Mouse (Mus musculus) midbrain, embryonic 10.5 days (tissue): Measurements from ENCODE around the gene Sct. TPM values are rescaled to one million over a fixed set of nuclear protein-coding genes. Genes with fewer than 3 reads are reported as not detected.
"Not testable (repeated sequence)": the region's sequence is repeated elsewhere in the genome, so short reads cannot be mapped to it uniquely, and the experiment has no call there.

Experiments
- DNase-seq: peaks from one replicate; pipeline ENCODE4 v3.0.0-alpha.2; 2017; ENCODE audit warnings: low spot score
- H3K27ac ChIP-seq: fragments of 300-500 bp; sonication (generic); replicated peaks from 2 replicates; pipeline ENCODE4 v1.5.1; 2016; ENCODE audit warnings: mild to moderate bottlenecking
- H3K27me3 ChIP-seq: fragments of 300-500 bp; sonication (generic); 2 replicates; pipeline ENCODE4 v1.6.1; 2016; ENCODE audit warnings: low read depth, mild to moderate bottlenecking; ENCODE audit not compliant: poor library complexity, severe bottlenecking
- H3K36me3 ChIP-seq: fragments of 300-500 bp; sonication (generic); 2 replicates; pipeline ENCODE4 v1.6.1; 2016; ENCODE audit warnings: mild to moderate bottlenecking, moderate library complexity
- H3K4me1 ChIP-seq: fragments of 300-500 bp; sonication (generic); 2 replicates; pipeline ENCODE4 v1.6.1; 2016
- H3K4me3 ChIP-seq: fragments of 300-500 bp; sonication (generic); 2 replicates; pipeline ENCODE4 v1.5.1; 2016; ENCODE audit warnings: mild to moderate bottlenecking, moderate library complexity
- H3K9me3 ChIP-seq: fragments of 300-500 bp; sonication (generic); replicated peaks from 2 replicates; pipeline ENCODE4 v1.6.1; 2016; ENCODE audit warnings: mild to moderate bottlenecking
- WGBS: fragments of 180-500 bp; shearing (Covaris S2); methylation state at CpG from one replicate; pipeline ENCODE4 v1.1.7; 2016; 5-methylcytosine and 5-hydroxymethylcytosine counted together
- polyA plus RNA-seq: library from polyadenylated mRNA; unstranded; fragments of >200 nt; fragmentation: Nextera tagmentation; extraction: Ambion mirVana; gene quantifications from 2 replicates; pipeline ENCODE4 v1.2.1, GENCODE M21; 2016

Sct gene
- polyA plus RNA-seq, 1 experiment from 2014 or later: 2.4 TPM

DNA sequence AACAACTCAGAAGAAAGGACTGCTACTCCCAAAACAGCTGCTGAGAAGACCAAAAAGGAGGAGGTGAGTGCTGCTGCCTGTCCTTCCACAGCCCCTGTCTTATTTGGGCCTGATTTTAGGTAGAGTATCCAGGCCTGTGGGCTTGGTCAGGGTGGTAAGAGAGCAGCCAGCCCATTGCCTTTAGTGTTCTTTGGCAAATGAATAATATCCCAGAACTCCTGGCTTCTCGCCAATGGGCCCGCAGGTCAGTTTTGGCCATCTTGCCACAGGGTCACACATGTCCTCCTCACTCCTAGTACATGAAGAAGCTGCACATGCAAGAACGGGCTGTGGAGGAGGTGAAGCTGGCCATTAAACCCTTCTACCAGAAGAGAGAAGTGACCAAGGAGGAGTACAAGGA is 17.5 kb downstream of the Sct start:
- 97% methylated on average over 3 of the region's 3 CpGs for WGBS
- H3K9me3 ChIP-seq: no peaks in the 10 kb centered on the region
- no peak overlapping the region for H3K4me3 ChIP-seq
- DNase-seq: no peak
- H3K4me1 ChIP-seq: peaks cover 17% of the 10 kb centered on the region
- peaks cover 83% of the 10 kb centered on the region for H3K36me3 ChIP-seq
- H3K27ac ChIP-seq: no peak overlapping the region
- H3K27me3 ChIP-seq: no peaks in the 10 kb centered on the region

GRCm38 (mm10) chr7:141256159-141256558 is 22.8 kb downstream of the Sct start:
- no peaks in the 10 kb centered on the region for H3K9me3 ChIP-seq
- H3K36me3 ChIP-seq: peaks cover 98% of the 10 kb centered on the region
- 94% methylated on average over 10 of the region's 10 CpGs for WGBS

DNA sequence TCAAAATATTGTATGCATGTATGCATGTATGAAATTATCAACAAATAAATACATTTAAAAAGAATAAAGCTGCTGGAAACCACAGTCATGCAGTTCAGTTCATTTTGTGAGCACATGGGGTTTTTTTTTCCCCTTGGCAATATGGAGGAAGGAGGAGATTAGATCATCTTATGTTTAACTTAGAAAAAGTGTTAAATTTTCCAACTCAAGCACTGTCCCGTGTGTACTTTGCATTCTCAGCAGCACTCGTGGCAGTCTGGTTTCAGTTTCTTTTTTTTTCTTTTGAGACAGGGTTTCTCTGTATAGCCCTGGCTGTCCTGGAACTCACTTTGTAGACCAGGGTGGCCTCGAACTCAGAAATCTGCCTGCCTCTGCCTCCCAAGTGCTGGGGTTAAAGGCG is 28.4 kb downstream of the Sct start:
- H3K4me3 ChIP-seq, H3K27ac ChIP-seq, H3K27me3 ChIP-seq, DNase-seq, H3K4me1 ChIP-seq, H3K9me3 ChIP-seq: not testable (repeated sequence)
- peaks cover 98% of the 10 kb centered on the region for H3K36me3 ChIP-seq
- 95% methylated on average over 4 of the region's 4 CpGs for WGBS

More at GRCm38 (mm10) chr7:141256159-141256558, 22.8 kb downstream of the Sct start:
- no peak for DNase-seq
- Histone ChIP-seq H3K4me3 (no peak overlapping the region), H3K27ac (no peak overlapping the region), H3K4me1 (no peaks in the 10 kb centered on the region), H3K27me3 (no peaks in the 10 kb centered on the region)

- H3K27me3 ChIP-seq: no peaks in the 10 kb centered on the region
- H3K9me3 ChIP-seq: no peaks in the 10 kb centered on the region
- H3K4me3 ChIP-seq: no peak overlapping the region
- 90% methylated on average over 10 of the region's 10 CpGs for WGBS
- peaks cover 29% of the 10 kb centered on the region for H3K4me1 ChIP-seq
- peaks cover 64% of the 10 kb centered on the region for H3K36me3 ChIP-seq
- no peak for DNase-seq
- H3K27ac ChIP-seq: no peak overlapping the region
These were observed 47.4 kb downstream of the Sct start for GRCm38 (mm10) chr7:141231551-141231950.

GRCm38 (mm10) chr7:141231111-141231510 is 47.8 kb downstream of the Sct start:
- Histone ChIP-seq H3K27ac (no peak overlapping the region), H3K4me1 (peaks cover 29% of the 10 kb centered on the region), H3K27me3 (no peaks in the 10 kb centered on the region), H3K36me3 (peaks cover 60% of the 10 kb centered on the region), H3K4me3 (peak overlapping the region; percentile 96; the same call in 1 of the 2 replicates), H3K9me3 (no peaks in the 10 kb centered on the region)
- DNase-seq: no peak
- WGBS: 91% methylated on average over 3 of the region's 3 CpGs

DNA sequence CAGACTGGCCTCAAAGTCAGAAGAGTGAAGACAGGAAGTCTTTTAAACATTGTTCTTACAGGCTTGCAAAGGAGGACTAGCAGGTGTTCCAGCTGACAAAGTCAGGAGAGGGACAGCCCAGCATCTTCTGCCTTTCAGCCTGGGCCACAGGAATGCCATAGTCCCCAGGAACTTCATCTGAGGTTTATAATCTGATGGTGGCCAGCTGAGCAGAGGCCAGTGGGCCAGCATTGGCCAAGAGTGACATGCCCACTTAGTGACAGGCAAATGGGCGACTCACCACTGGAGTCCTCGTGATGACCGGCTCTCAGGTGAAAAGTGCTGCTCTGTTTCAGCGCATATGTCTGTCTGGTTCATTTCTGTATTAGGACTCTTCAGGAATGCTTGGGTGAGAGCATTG is 48.4 kb downstream of the Sct start:
- Histone ChIP-seq H3K9me3 (no peaks in the 10 kb centered on the region), H3K4me3 (peak overlapping the region; percentile 96; the same call in 1 of the 2 replicates), H3K27me3 (no peaks in the 10 kb centered on the region), H3K36me3 (peaks cover 55% of the 10 kb centered on the region), H3K4me1 (peaks cover 29% of the 10 kb centered on the region), H3K27ac (no peak overlapping the region)
- 93% methylated on average over 4 of the region's 4 CpGs for WGBS
- DNase-seq: no peak

DNA sequence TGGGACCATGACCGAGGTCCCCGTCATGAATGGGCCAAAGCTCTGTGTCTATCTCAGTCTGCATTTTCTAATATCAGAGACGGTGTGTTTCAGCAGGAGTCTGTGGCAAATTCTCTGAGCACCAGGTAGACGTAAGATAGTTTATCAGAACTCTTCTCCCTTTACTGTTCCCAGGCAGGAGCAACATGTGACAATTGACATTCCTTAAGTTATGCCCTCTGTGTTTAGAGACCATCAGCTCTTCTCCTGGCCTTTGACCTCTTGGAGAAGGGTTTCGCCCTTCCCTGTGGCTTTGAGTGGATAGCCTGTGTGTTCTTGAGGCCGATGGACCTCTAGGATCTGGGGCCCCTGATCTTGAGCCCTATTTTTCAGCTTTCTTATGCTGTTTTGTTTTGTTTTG is 49.2 kb downstream of the Sct start:
- Histone ChIP-seq H3K36me3 (peaks cover 46% of the 10 kb centered on the region), H3K9me3 (no peaks in the 10 kb centered on the region), H3K27me3 (no peaks in the 10 kb centered on the region), H3K4me1 (peaks cover 29% of the 10 kb centered on the region), H3K4me3 (peak overlapping the region; percentile 96), H3K27ac (peak overlapping the region; percentile 99; the same call in 1 of the 2 replicates)
- no peak for DNase-seq
- 68% methylated on average over 6 of the region's 6 CpGs for WGBS

Other genes starting within 250 kb of the Sct start
- gene B4galnt4, start 218.0 kb downstream of the Sct start, polyA plus RNA-seq: 26.8 and 29.4 TPM in 2 replicates
- gene Pkp3, start 200.9 kb downstream of the Sct start, polyA plus RNA-seq: 1.8 and 2.0 TPM in 2 replicates
- 2.3 and 2.5 TPM in 2 replicates for gene Sigirr, start 178.6 kb downstream of the Sct start, polyA plus RNA-seq
- 0.07 and 0.16 TPM in 2 replicates for gene Ano9, start 161.3 kb downstream of the Sct start, polyA plus RNA-seq
- gene Ptdss2, start 156.8 kb downstream of the Sct start, polyA plus RNA-seq: 86.5 and 94.7 TPM in 2 replicates
- gene Rnh1, start 106.3 kb downstream of the Sct start, polyA plus RNA-seq: 64.5 and 66.6 TPM in 2 replicates
- gene Hras, start 85.1 kb downstream of the Sct start, polyA plus RNA-seq: 84.2 and 87.5 TPM in 2 replicates
- 14.4 and 14.6 TPM in 2 replicates for gene Lrrc56, start 85.0 kb downstream of the Sct start, polyA plus RNA-seq
- gene Lmntd2, start 65.1 kb downstream of the Sct start, polyA plus RNA-seq: 3.8 and 5.1 TPM in 2 replicates
- gene Rassf7, start 63.3 kb downstream of the Sct start, polyA plus RNA-seq: 55.6 and 57.2 TPM in 2 replicates
- gene Phrf1, start 50.3 kb downstream of the Sct start, polyA plus RNA-seq: 114 and 125 TPM in 2 replicates
- gene Irf7, start 12.7 kb downstream of the Sct start, polyA plus RNA-seq: 0.58 and 1.4 TPM in 2 replicates
- not detected in 2 replicates for gene Cdhr5, start 2.3 kb downstream of the Sct start, polyA plus RNA-seq
- gene Drd4, start 12.9 kb upstream of the Sct start, polyA plus RNA-seq: 0.32 and 0.62 TPM in 2 replicates
- gene Deaf1, start 48.6 kb upstream of the Sct start, polyA plus RNA-seq: 57.4 and 67.2 TPM in 2 replicates
- 52.2 and 58.1 TPM in 2 replicates for gene Tmem80, start 48.6 kb upstream of the Sct start, polyA plus RNA-seq
- gene Eps8l2, start 59.7 kb upstream of the Sct start, polyA plus RNA-seq: 3.4 and 3.8 TPM in 2 replicates
- 339 and 342 TPM in 2 replicates for gene Taldo1, start 113.1 kb upstream of the Sct start, polyA plus RNA-seq
- gene Gatd1, start 135.0 kb upstream of the Sct start, polyA plus RNA-seq: 45.1 and 47.0 TPM in 2 replicates
- gene Cend1, start 150.4 kb upstream of the Sct start, polyA plus RNA-seq: 8.9 and 15.1 TPM in 2 replicates
- gene Slc25a22, start 158.8 kb upstream of the Sct start, polyA plus RNA-seq: 43.7 and 48.4 TPM in 2 replicates
- 18.8 and 20.9 TPM in 2 replicates for gene Pidd1, start 164.9 kb upstream of the Sct start, polyA plus RNA-seq
- gene Rplp2, start 168.2 kb upstream of the Sct start, polyA plus RNA-seq: 905 and 1,135 TPM in 2 replicates
- 15.2 and 17.5 TPM in 2 replicates for gene Pnpla2, start 176.1 kb upstream of the Sct start, polyA plus RNA-seq
- gene Cracr2b, start 182.0 kb upstream of the Sct start, polyA plus RNA-seq: 4.1 and 6.9 TPM in 2 replicates
- gene Cd151, start 188.3 kb upstream of the Sct start, polyA plus RNA-seq: 17.3 and 17.6 TPM in 2 replicates
- gene Polr2l, start 196.0 kb upstream of the Sct start, polyA plus RNA-seq: 82.1 and 85.0 TPM in 2 replicates
- gene Tspan4, start 196.1 kb upstream of the Sct start, polyA plus RNA-seq: 33.3 and 38.7 TPM in 2 replicates